Mouse (Mus musculus) megakaryocyte, embryonic 14.5 days (primary cell): ENCODE measurements around the gene Col15a1.

Experiments used
- FLI1 ChIP-seq: IDR thresholded peaks from 2 replicates; pipeline ENCODE4 v1.6.1; 2012; ENCODE audit warnings: low read length, inconsistent platforms, mixed read lengths
- GATA1 ChIP-seq: IDR thresholded peaks from 3 replicates; pipeline ENCODE4 v1.6.1; 2012; ENCODE audit warnings: mixed read lengths, low read length, inconsistent platforms, borderline replicate concordance

GRCm38 (mm10) chr4:47219393-47219792 lies 11.4 kb downstream of the Col15a1 start:
- TF ChIP-seq GATA1 (no peak), FLI1 (no peak)
